Mouse (Mus musculus) liver, embryonic 11.5 days (tissue): Measurements from ENCODE around the gene Foxb2. TPM values are rescaled to one million over a fixed set of nuclear protein-coding genes. Genes with fewer than 3 reads are reported as not detected.

Experiments used
- ATAC-seq: fragments of 200-750 bp; cut with Nextera tagmentation; replicated peaks from 2 replicates; pipeline ENCODE4 v1.8.0; 2017; ENCODE audit warnings: moderate number of reproducible peaks, mild to moderate bottlenecking, moderate TSS enrichment, moderate library complexity; ENCODE audit not compliant: low FRiP score
- DNase-seq: peaks from one replicate; pipeline ENCODE4 v3.0.0-alpha.2; 2017; ENCODE audit warnings: low spot score
- H3K27ac ChIP-seq: fragments of 300-500 bp; sonication (generic); 2 replicates; pipeline ENCODE4 v1.5.1; 2014; ENCODE audit warnings: mild to moderate bottlenecking, low read depth, low read length, control low read depth
- H3K27me3 ChIP-seq: fragments of 300-500 bp; sonication (generic); replicated peaks from 2 replicates; pipeline ENCODE4 v1.6.1; 2014; ENCODE audit warnings: low read length, mixed read lengths; ENCODE audit not compliant: control insufficient read depth, insufficient read depth
- H3K36me3 ChIP-seq: fragments of 300-500 bp; sonication (generic); 2 replicates; pipeline ENCODE4 v1.6.1; 2014; ENCODE audit warnings: mild to moderate bottlenecking, low read length, moderate library complexity, mixed read lengths; ENCODE audit not compliant: control insufficient read depth, insufficient read depth
- H3K4me1 ChIP-seq: fragments of 300-500 bp; sonication (generic); replicated peaks from 2 replicates; pipeline ENCODE4 v1.6.1; 2014; ENCODE audit warnings: low read length, mixed read lengths; ENCODE audit not compliant: control insufficient read depth, insufficient read depth
- H3K4me2 ChIP-seq: fragments of 300-500 bp; sonication (generic); 2 replicates; pipeline ENCODE4 v1.6.1; 2014; ENCODE audit warnings: mild to moderate bottlenecking, control low read depth, moderate library complexity
- H3K4me3 ChIP-seq: fragments of 300-500 bp; sonication (generic); 2 replicates; pipeline ENCODE4 v1.5.1; 2014; ENCODE audit warnings: low read depth, low read length, control low read depth
- H3K9ac ChIP-seq: fragments of 300-500 bp; sonication (generic); 2 replicates; pipeline ENCODE4 v1.6.1; 2014; ENCODE audit warnings: low read depth, low read length, control low read depth
- H3K9me3 ChIP-seq: fragments of 300-500 bp; sonication (generic); 2 replicates; pipeline ENCODE4 v1.6.1; 2016; ENCODE audit warnings: low read length, inconsistent platforms, mixed read lengths; ENCODE audit not compliant: control insufficient read depth
- WGBS: fragments of 180-500 bp; shearing (Covaris S2); extraction: QIAGEN DNeasy Blood & Tissue Kit; methylation state at CpG from one replicate; pipeline ENCODE4 v1.1.7; 2014; 5-methylcytosine and 5-hydroxymethylcytosine counted together
- polyA plus RNA-seq: library from polyadenylated mRNA; unstranded; fragments of >200 nt; fragmentation: Nextera tagmentation; extraction: Ambion mirVana; gene quantifications from 2 replicates; pipeline ENCODE4 v1.2.1, GENCODE M21; 2014

Gene Foxb2
- polyA plus RNA-seq, 1 experiment from 2014 or later, result not detected

GRCm38 (mm10) chr19:16841516-16842249 is 31.9 kb downstream of the Foxb2 start:
- Histone ChIP-seq H3K4me3 (no peak overlapping the region), H3K4me1 (no peaks in the 10 kb centered on the region), H3K4me2 (no peak overlapping the region), H3K9me3 (no peaks in the 10 kb centered on the region), H3K27me3 (no peaks in the 10 kb centered on the region), H3K27ac (no peak overlapping the region), H3K9ac (no peak overlapping the region), H3K36me3 (no peaks in the 10 kb centered on the region)
- ATAC-seq (no peak), DNase-seq (no peak)
- 55% methylated on average over 9 of the region's 9 CpGs for WGBS

GRCm38 (mm10) chr19:16841001-16841400 is 32.6 kb downstream of the Foxb2 start:
- Histone ChIP-seq H3K4me1 (no peaks in the 10 kb centered on the region), H3K4me3 (no peak overlapping the region), H3K4me2 (no peak overlapping the region), H3K9ac (no peak overlapping the region), H3K27ac (no peak overlapping the region), H3K36me3 (no peaks in the 10 kb centered on the region), H3K9me3 (no peaks in the 10 kb centered on the region), H3K27me3 (no peaks in the 10 kb centered on the region)
- WGBS, result 85% methylated on average over 8 of the region's 8 CpGs
- no peak for DNase-seq
- no peak for ATAC-seq

GRCm38 (mm10) chr19:16827657-16828056 is 45.9 kb downstream of the Foxb2 start:
- Histone ChIP-seq H3K36me3 (no peaks in the 10 kb centered on the region), H3K4me1 (no peaks in the 10 kb centered on the region), H3K27me3 (no peaks in the 10 kb centered on the region), H3K9me3 (no peaks in the 10 kb centered on the region), H3K4me3 (no peak overlapping the region), H3K27ac (no peak overlapping the region), H3K4me2 (no peak overlapping the region), H3K9ac (no peak overlapping the region)
- 62% methylated on average over 5 of the region's 5 CpGs for WGBS
- DNase-seq (no peak), ATAC-seq (no peak)

GRCm38 (mm10) chr19:16825228-16825627 is 48.4 kb downstream of the Foxb2 start:
- ATAC-seq (no peak), DNase-seq (no peak)
- H3K4me1 ChIP-seq, result no peaks in the 10 kb centered on the region
- H3K9me3 ChIP-seq, result no peaks in the 10 kb centered on the region
- H3K36me3 ChIP-seq, result no peaks in the 10 kb centered on the region
- H3K4me3 ChIP-seq, result no peak overlapping the region
- no peak overlapping the region for H3K27ac ChIP-seq
- H3K9ac ChIP-seq, result no peak overlapping the region
- no peak overlapping the region for H3K4me2 ChIP-seq
- WGBS, result 64% methylated on average over 5 of the region's 5 CpGs
- no peaks in the 10 kb centered on the region for H3K27me3 ChIP-seq

Other genes starting within 250 kb of the Foxb2 start
- gene Vps13a, start 92.9 kb downstream of the Foxb2 start, polyA plus RNA-seq, result 14.1 and 19.4 TPM in 2 replicates
- 1.4 TPM in 2 replicates for gene Prune2, start 82.3 kb upstream of the Foxb2 start, polyA plus RNA-seq